Mouse (Mus musculus) liver, embryonic 14.5 days (tissue): ENCODE measurements around the gene Efhd2. TPM values are rescaled to one million over a fixed set of nuclear protein-coding genes. Genes with fewer than 3 reads are reported as not detected.

Experiments used
- ATAC-seq: fragments of 200-750 bp; cut with Nextera tagmentation; 2 replicates; pipeline ENCODE4 v1.8.0; 2017; ENCODE audit warnings: moderate number of reproducible peaks, mild to moderate bottlenecking, moderate library complexity; ENCODE audit not compliant: insufficient read depth
- DNase-seq, 3 experiments: peaks; one replicate each; pipeline ENCODE4 v3.0.0-alpha.2; 2012 to 2013; ENCODE audit warnings: low read depth in 3 of 3, low spot score in 3 of 3
- H3K27ac ChIP-seq: fragments of 300-500 bp; sonication (generic); 2 replicates; pipeline ENCODE4 v1.5.1; 2014; ENCODE audit warnings: moderate library complexity, mild to moderate bottlenecking, control low read depth, inconsistent platforms
- H3K27me3 ChIP-seq: fragments of 300-500 bp; sonication (generic); 2 replicates; pipeline ENCODE4 v1.6.1; 2014; ENCODE audit warnings: mild to moderate bottlenecking, low read length, moderate library complexity; ENCODE audit not compliant: control insufficient read depth, insufficient read depth
- H3K36me3 ChIP-seq: fragments of 300-500 bp; sonication (generic); replicated peaks from 2 replicates; pipeline ENCODE4 v1.6.1; 2014; ENCODE audit warnings: low read depth; ENCODE audit not compliant: control insufficient read depth, insufficient read depth
- H3K4me1 ChIP-seq, 2 experiments: fragments of 200-500 bp in 1 of 2; fragments of 300-500 bp in 1 of 2; sonication (generic) in 1 of 2; replicated peaks; 2 replicates each; pipeline ENCODE4 v1.6.1; 2012 to 2014; ENCODE audit warnings: antibody characterized with exemption in 1 of 2, inconsistent platforms in 1 of 2, low read length in 1 of 2; ENCODE audit not compliant: control insufficient read depth in 2 of 2, insufficient read depth in 2 of 2
- H3K4me2 ChIP-seq: fragments of 300-500 bp; sonication (generic); 2 replicates; pipeline ENCODE4 v1.6.1; 2014; ENCODE audit warnings: low read depth, mild to moderate bottlenecking, control low read depth, moderate library complexity
- H3K4me3 ChIP-seq, 2 experiments: fragments of 200-500 bp in 1 of 2; fragments of 300-500 bp in 1 of 2; sonication (generic) in 1 of 2; 2 replicates each; pipeline ENCODE4 v1.5.1; 2012 to 2014; ENCODE audit warnings: low read depth in 2 of 2, low read length in 2 of 2, mild to moderate bottlenecking in 2 of 2, control low read depth in 1 of 2, inconsistent platforms in 1 of 2, moderate library complexity in 1 of 2; ENCODE audit not compliant: insufficient read depth in 1 of 2
- H3K9ac ChIP-seq: fragments of 300-500 bp; sonication (generic); replicated peaks from 2 replicates; pipeline ENCODE4 v1.6.1; 2014; ENCODE audit warnings: mild to moderate bottlenecking, control low read depth, moderate library complexity
- H3K9me3 ChIP-seq: fragments of 300-500 bp; sonication (generic); 2 replicates; pipeline ENCODE4 v1.6.1; 2016; ENCODE audit warnings: low read length, mixed read lengths; ENCODE audit not compliant: control insufficient read depth
- CTCF ChIP-seq: IDR thresholded peaks from 2 replicates; pipeline ENCODE4 v1.5.1; 2016; ENCODE audit warnings: antibody characterized with exemption, low read depth, control low read depth
- EP300 ChIP-seq: IDR thresholded peaks from 2 replicates; pipeline ENCODE4 v1.6.1; 2016; ENCODE audit warnings: antibody characterized with exemption, low read depth
- WGBS: fragments of 180-500 bp; shearing (Covaris S2); extraction: QIAGEN DNeasy Blood & Tissue Kit; methylation state at CpG from one replicate; pipeline ENCODE4 v1.1.7; 2014; ENCODE audit not compliant: insufficient replicate concordance; 5-methylcytosine and 5-hydroxymethylcytosine counted together
- polyA plus RNA-seq, 2 experiments: library from polyadenylated mRNA; depleted of rRNA in 1 of 2; stranded (reverse) in 1 of 2; unstranded in 1 of 2; fragments of >200 nt; fragmentation: Nextera tagmentation in 1 of 2; extraction: Ambion mirVana in 1 of 2; gene quantifications; 2 replicates each; pipeline versions ENCODE4 v1.2.1 to v1.2.3; 2012 to 2014

The Efhd2 gene
- polyA plus RNA-seq, 2 experiments = 23.4 to 25.9 TPM

DNA sequence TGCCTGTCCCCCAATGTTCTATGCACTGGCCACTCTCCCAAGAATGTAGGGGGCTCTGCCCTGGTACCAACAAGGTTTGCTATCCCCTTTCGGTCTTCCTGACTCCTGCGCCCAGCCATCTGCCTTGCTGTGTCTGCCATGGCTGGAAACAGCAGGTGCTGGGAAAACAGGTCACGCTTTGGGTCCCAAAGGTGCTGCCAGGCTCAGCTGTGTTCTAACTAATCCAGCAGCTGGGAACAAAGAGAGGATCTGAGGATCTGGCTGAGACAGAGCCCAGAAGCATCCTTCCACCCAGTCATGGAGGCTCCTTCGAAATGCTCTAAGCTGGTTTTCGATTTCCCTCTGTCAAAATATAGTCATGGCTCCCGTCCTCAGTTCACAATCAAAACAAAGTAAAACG, 58.5 kb downstream of the Efhd2 start:
- no peaks in the 10 kb centered on the region for H3K4me1 ChIP-seq
- ATAC-seq = no peak
- no peak overlapping the region for H3K9ac ChIP-seq
- TF ChIP-seq EP300 = no peak
- TF ChIP-seq CTCF = no peak
- H3K4me3 ChIP-seq = no peak overlapping the region
- peaks cover 11% of the 10 kb centered on the region for H3K36me3 ChIP-seq
- no peaks in the 10 kb centered on the region for H3K27me3 ChIP-seq
- no peaks in the 10 kb centered on the region for H3K9me3 ChIP-seq
- no peak for DNase-seq
- no peak overlapping the region for H3K27ac ChIP-seq
- WGBS = 76% methylated on average over 7 of the region's 7 CpGs
- no peak overlapping the region for H3K4me2 ChIP-seq

DNA sequence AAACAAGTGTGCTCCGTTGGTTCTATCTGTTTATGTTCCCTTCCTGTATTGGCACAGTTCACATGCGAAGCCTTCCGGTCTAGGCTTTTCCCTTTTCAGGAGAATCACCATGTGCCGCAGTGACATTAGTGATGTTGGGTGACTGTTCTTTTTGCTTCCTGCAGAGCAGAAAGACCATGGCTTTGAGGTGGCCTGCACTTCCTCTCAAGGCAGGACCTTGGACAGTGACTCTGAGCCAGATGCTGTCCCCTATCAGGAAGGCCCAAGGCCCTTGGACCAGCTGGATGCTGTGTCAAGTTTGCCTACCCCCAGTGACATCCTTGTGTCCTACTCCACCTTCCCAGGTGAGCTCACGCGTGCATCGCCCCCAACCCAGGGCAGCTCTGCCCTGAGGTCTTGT, 63.3 kb downstream of the Efhd2 start:
- Histone ChIP-seq H3K4me1 (no peaks in the 10 kb centered on the region), H3K4me3 (no peak overlapping the region), H3K9me3 (no peaks in the 10 kb centered on the region), H3K4me2 (no peak overlapping the region), H3K27me3 (no peaks in the 10 kb centered on the region), H3K27ac (no peak overlapping the region), H3K36me3 (peaks cover 40% of the 10 kb centered on the region), H3K9ac (no peak overlapping the region)
- WGBS = 88% methylated on average over 7 of the region's 7 CpGs
- DNase-seq (no peak), ATAC-seq (no peak)
- no peak for TF ChIP-seq CTCF
- TF ChIP-seq EP300 = no peak

- no peak overlapping the region for H3K4me3 ChIP-seq
- no peak overlapping the region for H3K4me2 ChIP-seq
- peaks cover 43% of the 10 kb centered on the region for H3K36me3 ChIP-seq
- no peak for DNase-seq
- no peak for ATAC-seq
- H3K27ac ChIP-seq = no peak overlapping the region
- H3K9ac ChIP-seq = no peak overlapping the region
- H3K9me3 ChIP-seq = no peaks in the 10 kb centered on the region
- TF ChIP-seq EP300 (no peak), CTCF (peak; percentile 52)
- no peaks in the 10 kb centered on the region for H3K27me3 ChIP-seq
- H3K4me1 ChIP-seq = no peaks in the 10 kb centered on the region
- 92% methylated on average over 2 of the region's 2 CpGs for WGBS
These were observed 63.7 kb downstream of the Efhd2 start for GRCm38 (mm10) chr4:141810975-141811374.

DNA sequence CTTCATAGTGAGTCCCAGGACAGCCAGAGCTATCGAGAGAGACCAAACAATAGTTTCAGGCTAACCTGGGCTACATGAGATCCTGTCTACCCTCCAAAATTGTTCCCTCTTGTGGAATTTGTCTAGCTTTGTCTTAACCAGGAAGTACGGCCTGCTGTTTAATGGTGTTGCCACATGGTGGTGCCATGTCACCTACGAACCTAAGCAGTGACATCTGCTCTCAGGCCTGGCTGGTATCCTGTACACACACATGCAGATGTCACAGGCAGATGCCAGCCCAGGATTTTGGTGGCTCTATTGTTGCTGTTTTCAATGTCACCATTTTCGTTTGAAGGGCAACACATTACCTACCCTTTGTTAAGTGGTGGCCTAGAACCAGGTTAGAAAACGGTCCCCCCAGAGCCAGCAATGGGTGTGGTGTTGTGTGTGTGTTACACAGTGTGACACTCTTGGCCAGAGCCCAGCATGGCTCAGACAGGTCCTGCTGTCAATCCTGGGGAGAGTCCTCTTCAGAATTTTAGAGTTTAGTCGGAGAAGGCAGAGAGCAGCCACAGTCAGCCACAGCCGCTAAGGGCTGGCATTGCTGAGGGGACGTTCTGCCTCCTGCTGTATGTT, 64.8 kb downstream of the Efhd2 start:
- WGBS = 72% methylated on average over 8 of the region's 8 CpGs
- Histone ChIP-seq H3K4me1 (no peaks in the 10 kb centered on the region), H3K27ac (no peak overlapping the region), H3K4me2 (no peak overlapping the region), H3K4me3 (no peak overlapping the region), H3K9ac (no peak overlapping the region), H3K27me3 (no peaks in the 10 kb centered on the region), H3K9me3 (no peaks in the 10 kb centered on the region), H3K36me3 (peaks cover 54% of the 10 kb centered on the region)
- peak; percentile 56 for ATAC-seq
- DNase-seq = peak in 1 of 3 experiments; percentile 28
- 0 out of 2 replicates have a peak, but pooled peaks have one; percentile 5 for TF ChIP-seq EP300
- TF ChIP-seq CTCF = peak; percentile 82

Other genes with a start within 250 kb of the Efhd2 start
- gene Plekhm2, start 210.0 kb downstream of the Efhd2 start, polyA plus RNA-seq (2012; rRNA removed) = 4.2 and 4.5 TPM in 2 replicates
- gene Plekhm2, start 210.0 kb downstream of the Efhd2 start, polyA plus RNA-seq (2014; fragmentation: Nextera tagmentation; extraction: Ambion mirVana) = 0.33 and 0.49 TPM in 2 replicates
- 3.9 and 5.7 TPM in 2 replicates for gene Rsc1a1, start 189.3 kb downstream of the Efhd2 start, polyA plus RNA-seq (2012; rRNA removed)
- gene Rsc1a1, start 189.3 kb downstream of the Efhd2 start, polyA plus RNA-seq (2014; fragmentation: Nextera tagmentation; extraction: Ambion mirVana) = 0.97 and 2.1 TPM in 2 replicates
- 6.7 and 9.5 TPM in 2 replicates for gene Ddi2, start 151.5 kb downstream of the Efhd2 start, polyA plus RNA-seq (2012; rRNA removed)
- gene Ddi2, start 151.5 kb downstream of the Efhd2 start, polyA plus RNA-seq (2014; fragmentation: Nextera tagmentation; extraction: Ambion mirVana) = 9.2 and 11.4 TPM in 2 replicates
- 11.2 and 14.4 TPM in 2 replicates for gene Agmat, start 128.2 kb downstream of the Efhd2 start, polyA plus RNA-seq (2012; rRNA removed)
- gene Agmat, start 128.2 kb downstream of the Efhd2 start, polyA plus RNA-seq (2014; fragmentation: Nextera tagmentation; extraction: Ambion mirVana) = 18.1 and 18.7 TPM in 2 replicates
- gene Dnajc16, start 84.0 kb downstream of the Efhd2 start, polyA plus RNA-seq (2012; rRNA removed) = 2.4 and 2.8 TPM in 2 replicates
- 1.4 and 1.7 TPM in 2 replicates for gene Dnajc16, start 84.0 kb downstream of the Efhd2 start, polyA plus RNA-seq (2014; fragmentation: Nextera tagmentation; extraction: Ambion mirVana)
- 7.5 and 7.6 TPM in 2 replicates for gene Casp9, start 81.3 kb downstream of the Efhd2 start, polyA plus RNA-seq (2012; rRNA removed)
- 5.8 and 6.5 TPM in 2 replicates for gene Casp9, start 81.3 kb downstream of the Efhd2 start, polyA plus RNA-seq (2014; fragmentation: Nextera tagmentation; extraction: Ambion mirVana)
- not detected in 2 replicates for gene Cela2a, start 48.8 kb downstream of the Efhd2 start, polyA plus RNA-seq (2012; rRNA removed)
- not detected in 2 replicates for gene Cela2a, start 48.8 kb downstream of the Efhd2 start, polyA plus RNA-seq (2014; fragmentation: Nextera tagmentation; extraction: Ambion mirVana)
- gene Ctrc, start 28.6 kb downstream of the Efhd2 start, polyA plus RNA-seq (2012; rRNA removed) = not detected in 2 replicates
- gene Ctrc, start 28.6 kb downstream of the Efhd2 start, polyA plus RNA-seq (2014; fragmentation: Nextera tagmentation; extraction: Ambion mirVana) = not detected in 2 replicates
- gene Fhad1, start 140.2 kb upstream of the Efhd2 start, polyA plus RNA-seq (2012; rRNA removed) = 0.03 and 0.23 TPM in 2 replicates
- 0.11 TPM in 1 of 2 replicates, not detected in the other for gene Fhad1, start 140.2 kb upstream of the Efhd2 start, polyA plus RNA-seq (2014; fragmentation: Nextera tagmentation; extraction: Ambion mirVana)
- 7.7 and 7.9 TPM in 2 replicates for gene Tmem51, start 209.4 kb upstream of the Efhd2 start, polyA plus RNA-seq (2012; rRNA removed)
- 11.4 and 11.8 TPM in 2 replicates for gene Tmem51, start 209.4 kb upstream of the Efhd2 start, polyA plus RNA-seq (2014; fragmentation: Nextera tagmentation; extraction: Ambion mirVana)